Mouse (Mus musculus): ENCODE measurements around the gene Tnfrsf17. TPM values are rescaled to one million over a fixed set of nuclear protein-coding genes. Genes with fewer than 3 reads are reported as not detected.

Gene Tnfrsf17
- polyA plus RNA-seq, 1 experiment = not detected

DNA sequence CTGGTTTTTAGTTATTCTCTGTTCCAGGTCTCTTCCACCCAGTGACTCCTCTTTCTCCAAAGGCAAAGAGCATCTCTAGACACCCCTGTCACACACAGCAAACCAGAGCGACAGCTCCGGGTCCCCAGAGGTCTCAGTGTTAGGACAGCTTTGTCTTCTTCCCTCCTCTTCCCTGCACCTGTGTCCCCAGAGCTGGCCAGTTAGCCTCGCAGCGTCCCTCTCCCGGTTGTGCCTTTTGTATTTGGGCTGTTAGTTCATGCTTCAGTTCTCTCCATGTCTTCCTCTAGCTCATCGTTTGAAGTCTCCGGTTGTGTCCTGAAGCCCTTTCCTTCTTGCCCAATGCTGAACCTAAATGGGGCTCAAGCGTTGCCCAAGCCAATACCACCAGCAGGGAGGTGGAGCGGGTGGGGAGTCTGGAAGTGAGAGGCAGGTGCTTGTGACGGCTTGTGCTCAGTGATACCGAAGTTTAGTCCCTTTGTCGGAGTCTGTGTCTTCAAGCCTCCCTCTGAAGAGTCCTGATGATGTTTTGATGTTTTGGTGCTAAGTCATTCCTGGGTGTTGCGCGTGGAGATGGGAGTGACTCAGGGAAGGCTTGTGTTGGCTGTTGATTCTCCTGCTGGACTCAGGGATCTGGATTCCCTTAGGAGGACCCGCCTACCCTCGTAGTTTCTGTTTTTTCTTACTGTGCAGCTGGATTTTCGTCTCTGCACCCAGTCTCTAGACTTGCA lies 9.9 kb downstream of the Tnfrsf17 start:
- TF ChIP-seq GATA1 (IDR thresholded peaks at IDR 0.05; ENCODE audit: low read length) = no peak

DNA sequence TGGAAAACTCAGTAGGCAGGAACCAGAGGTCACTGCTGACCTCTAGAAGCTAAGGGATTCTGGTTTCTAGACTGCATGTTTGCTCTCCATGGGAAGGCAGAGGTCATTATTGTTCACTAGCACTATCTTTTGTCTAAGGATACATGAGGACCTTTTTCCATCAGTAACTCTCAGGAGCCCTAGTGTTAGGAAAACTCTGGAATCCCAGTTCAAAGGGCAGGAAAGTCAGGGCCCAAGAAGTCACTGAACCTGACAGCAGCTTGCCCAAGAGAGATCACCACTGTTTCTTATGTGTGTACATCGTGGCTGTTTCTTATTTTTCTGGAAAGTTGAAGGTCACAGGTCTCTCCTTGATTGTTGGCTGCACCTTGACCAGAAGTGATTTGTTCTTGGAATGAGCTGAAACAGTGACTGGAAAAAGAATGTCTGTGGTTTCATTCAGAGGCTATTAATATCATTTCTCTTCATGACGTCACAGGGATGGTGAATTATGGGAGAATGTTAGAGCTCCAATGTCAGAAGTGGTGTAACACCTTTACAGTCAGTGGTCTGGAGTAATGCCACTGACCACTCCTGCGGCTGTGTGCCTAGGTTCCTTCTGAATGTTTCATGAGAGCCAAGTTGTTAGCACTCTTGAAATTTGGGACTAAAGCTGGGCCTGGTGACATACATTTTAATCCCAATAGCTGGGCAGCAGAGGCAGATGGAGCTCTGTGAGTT lies 16.6 kb downstream of the Tnfrsf17 start:
- TF ChIP-seq GATA1 (IDR thresholded peaks at IDR 0.05; ENCODE audit: low read length) = no peak

DNA sequence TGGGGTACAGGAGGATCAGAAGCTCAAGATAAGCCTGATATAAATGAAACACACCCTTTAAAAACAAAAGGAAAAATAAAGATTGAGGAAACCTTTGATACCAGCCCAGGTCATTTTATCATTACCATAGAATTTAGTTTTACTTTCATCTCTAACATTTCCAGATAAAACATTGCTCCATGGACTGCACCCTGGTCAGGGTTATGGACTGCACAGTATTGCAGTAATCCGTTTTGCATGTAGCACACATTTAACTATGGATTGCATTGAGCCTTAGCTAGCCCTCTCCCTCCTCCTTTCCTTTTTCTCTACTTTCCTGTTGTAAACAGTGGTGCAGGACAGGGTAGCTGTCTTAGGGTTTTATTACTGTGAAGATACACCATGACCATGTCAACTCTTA lies 17.4 kb downstream of the Tnfrsf17 start:
- TF ChIP-seq GATA1 (IDR thresholded peaks at IDR 0.05; ENCODE audit: low read length) = no peak

DNA sequence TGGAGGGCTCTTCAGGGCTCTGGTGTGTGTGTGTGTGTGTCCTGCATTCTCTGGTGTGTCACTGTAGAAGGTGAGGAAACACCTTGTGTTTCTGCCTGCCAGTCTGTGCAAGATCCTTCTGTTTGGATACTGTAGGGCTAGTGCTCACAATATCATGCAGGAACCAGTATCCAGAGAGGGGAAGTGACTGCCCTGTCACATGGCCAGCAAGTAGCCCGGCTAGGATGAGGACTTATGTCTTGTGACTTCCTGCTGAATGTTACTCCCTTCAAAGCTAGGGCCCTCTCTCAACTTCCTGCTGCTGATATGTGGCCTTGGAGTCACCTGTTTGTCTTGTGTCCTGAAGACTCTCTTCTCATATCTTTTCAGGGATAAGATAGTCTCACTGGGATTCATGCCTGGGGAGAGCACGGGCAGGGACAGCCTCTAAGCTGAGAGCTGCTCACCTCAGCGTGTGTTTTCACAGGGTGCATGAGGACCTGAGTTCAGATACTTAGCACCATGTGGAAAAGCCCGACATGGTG lies 29.7 kb downstream of the Tnfrsf17 start:
- no peak for TF ChIP-seq GATA1 (IDR thresholded peaks at IDR 0.05; ENCODE audit: low read length)

DNA sequence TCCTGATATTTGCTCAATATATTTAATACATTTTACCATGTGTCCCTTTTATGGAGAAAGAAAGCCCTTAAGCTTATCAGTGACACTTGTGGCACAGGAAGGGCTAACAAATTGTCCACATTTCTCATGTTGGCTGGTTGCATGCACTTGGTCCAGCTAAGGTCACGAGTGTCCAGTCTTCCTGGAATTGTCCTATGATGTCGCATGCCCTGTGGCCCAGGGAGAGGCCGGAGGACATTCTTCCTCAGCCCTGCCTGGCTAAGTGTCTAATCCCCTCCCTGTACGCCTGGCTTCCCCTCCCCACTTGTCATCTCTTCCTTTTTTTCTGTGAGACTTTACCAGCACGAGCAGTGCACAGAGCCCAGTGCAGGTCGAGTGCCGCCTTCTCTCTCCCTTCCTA lies 38.3 kb downstream of the Tnfrsf17 start:
- no peak for TF ChIP-seq GATA1 (IDR thresholded peaks at IDR 0.05; ENCODE audit: low read length)

DNA sequence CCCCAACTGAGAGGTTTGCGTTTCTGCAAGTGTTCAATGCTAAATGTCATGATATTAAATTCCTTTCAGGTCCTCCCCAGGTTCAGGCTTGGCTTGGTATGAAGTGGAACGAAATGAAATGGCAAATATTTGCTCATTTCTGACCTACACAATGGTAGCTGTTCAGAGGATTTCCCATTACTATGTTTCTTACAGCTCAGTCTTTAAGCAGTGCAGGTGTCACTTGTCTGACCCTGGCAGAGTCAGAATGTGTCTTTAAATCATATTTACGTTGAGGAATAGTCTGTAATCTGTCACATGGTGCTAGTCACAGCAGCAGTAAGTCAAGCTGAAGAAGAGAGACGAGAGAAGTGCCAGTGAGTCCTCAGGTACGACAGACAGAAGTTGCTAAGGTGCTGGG lies 45.6 kb downstream of the Tnfrsf17 start:
- TF ChIP-seq GATA1 (IDR thresholded peaks at IDR 0.05; ENCODE audit: low read length) = no peak

DNA sequence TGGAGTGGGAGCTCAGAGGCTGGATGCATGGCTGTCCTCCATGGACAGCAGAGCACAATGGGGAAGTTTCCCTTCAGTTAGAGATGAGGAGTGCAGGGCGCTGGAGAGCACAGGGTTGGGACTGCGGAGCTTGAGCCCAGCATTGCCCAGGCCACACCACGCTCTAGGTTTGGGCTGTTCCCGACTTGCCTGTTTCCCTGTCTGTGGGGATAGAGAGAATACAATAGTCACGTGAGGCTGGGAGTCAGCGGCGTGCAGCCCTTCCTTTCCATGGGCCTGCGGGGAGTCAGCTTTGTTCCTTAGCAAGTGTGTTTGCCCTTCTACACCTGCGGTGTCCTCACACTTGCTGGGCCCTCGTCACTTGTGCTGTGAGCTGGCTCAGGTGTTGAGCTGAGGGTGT lies 46.3 kb downstream of the Tnfrsf17 start:
- no peak for TF ChIP-seq GATA1 (IDR thresholded peaks at IDR 0.05; ENCODE audit: low read length)

DNA sequence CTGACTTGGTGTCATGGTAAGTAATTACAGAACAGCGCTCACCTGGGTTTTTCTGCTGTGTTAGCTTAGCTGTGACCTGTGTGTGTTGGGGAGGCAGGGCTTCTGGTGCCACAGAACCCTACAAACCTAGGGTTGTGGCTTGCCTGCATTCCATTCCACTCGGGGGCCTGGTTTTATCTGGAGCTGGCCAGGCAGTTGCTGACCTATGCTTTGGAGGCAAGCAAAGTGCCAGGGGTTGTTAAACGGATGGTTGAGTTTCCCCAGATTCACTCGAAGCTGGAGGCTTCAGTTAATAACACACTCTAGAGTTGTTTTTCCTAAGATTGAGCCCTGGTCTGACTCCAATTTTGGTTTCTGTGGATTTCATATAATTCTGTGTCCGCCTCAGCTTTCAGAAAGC lies 52.0 kb downstream of the Tnfrsf17 start:
- no peak for TF ChIP-seq GATA1 (IDR thresholded peaks at IDR 0.05; ENCODE audit: low read length)

DNA sequence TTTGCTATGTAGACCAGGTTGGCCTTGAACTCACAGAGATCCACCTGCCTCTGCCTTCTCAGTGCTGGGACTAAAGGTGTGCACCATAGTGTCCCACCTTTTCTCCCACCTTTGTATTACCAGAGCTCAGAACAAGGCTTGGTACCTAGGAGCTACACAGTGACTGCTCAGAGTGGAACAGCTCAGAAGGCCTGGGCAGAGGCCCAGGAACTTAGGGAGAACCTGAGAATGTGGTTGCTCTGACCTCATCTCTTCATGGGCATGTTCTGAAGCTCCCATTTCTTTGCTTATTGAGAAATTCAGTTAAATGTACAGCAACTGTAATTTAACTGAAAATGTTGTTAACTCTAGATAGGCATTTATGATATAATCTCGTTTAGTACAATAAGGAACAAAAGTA lies 53.2 kb downstream of the Tnfrsf17 start:
- TF ChIP-seq GATA1 (IDR thresholded peaks at IDR 0.05; ENCODE audit: low read length) = no peak

DNA sequence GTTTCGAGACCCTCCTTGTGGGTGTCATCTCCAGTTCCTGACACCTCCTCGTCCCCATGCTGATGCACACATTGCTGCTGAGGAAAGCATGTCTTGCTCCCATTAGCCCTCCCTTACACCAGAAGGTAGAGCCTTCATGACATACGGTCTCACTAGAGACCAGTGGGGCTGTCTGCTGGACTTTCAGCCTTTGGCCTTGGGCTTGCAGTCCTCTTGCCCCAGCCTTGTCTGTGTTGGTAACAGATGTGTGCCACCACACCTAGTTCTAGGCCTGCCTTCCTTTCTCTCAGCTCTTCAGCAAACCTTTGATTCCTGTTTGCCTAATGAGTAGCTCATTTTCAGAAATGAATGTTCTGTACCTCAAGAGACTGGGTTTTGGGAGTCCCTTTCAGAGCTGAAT lies 54.8 kb downstream of the Tnfrsf17 start:
- no peak for TF ChIP-seq GATA1 (IDR thresholded peaks at IDR 0.05; ENCODE audit: low read length)

DNA sequence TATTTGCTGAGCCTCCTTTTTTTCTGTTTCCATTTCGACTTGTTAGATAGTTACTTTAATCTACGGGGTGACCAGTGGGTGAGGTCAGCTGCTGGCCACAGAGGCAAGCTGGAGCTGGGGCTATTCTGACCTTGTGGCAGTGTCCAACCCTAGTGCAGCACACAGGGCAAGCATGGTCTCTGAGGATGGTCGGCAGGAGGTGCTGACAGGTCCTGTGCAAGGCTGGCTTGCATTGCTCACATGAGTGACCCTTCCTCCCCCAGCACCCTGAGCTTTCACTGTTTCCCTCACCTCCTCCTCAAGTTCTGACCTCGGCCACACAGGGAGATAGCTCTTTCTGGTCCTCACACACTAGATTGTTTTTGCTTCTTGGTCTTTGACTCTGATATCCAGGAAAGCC lies 55.5 kb downstream of the Tnfrsf17 start:
- no peak for TF ChIP-seq GATA1 (IDR thresholded peaks at IDR 0.05; ENCODE audit: low read length)

DNA sequence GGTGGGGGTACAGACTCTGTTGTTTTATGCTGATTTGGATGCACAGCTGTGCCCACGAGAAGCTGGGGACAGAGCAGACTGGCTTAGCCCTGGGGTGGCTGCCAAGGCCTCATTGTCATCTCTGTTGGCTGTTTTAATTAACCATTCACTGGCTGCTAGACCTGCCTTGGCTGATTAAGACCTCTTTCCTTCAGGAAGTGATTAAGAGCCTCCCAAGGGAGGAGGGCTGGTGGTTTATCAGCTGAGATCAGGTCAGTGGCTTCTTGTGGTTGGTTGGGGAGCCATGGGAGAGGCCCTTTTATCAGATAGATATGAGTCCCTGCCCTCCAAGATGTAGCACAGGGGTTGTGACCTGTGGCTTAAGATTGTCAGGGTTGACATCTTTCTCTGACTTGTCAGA lies 56.0 kb downstream of the Tnfrsf17 start:
- no peak for TF ChIP-seq GATA1 (IDR thresholded peaks at IDR 0.05; ENCODE audit: low read length)

Other genes with a start within 250 kb of the Tnfrsf17 start
- 0.10 and 1.1 TPM in 2 replicates for gene Litaf, start 247.7 kb upstream of the Tnfrsf17 start, polyA plus RNA-seq (2012)
- gene Txndc11, start 179.2 kb upstream of the Tnfrsf17 start, polyA plus RNA-seq (2012) = 18.9 and 23.1 TPM in 2 replicates
- gene Zc3h7a, start 137.4 kb upstream of the Tnfrsf17 start, polyA plus RNA-seq (2012) = 6.7 and 7.7 TPM in 2 replicates
- gene Rsl1d1, start 110.5 kb upstream of the Tnfrsf17 start, polyA plus RNA-seq (2012) = 13.3 and 33.3 TPM in 2 replicates
- gene Gspt1, start 59.5 kb upstream of the Tnfrsf17 start, polyA plus RNA-seq (2012) = 259 and 311 TPM in 2 replicates
- 3.7 TPM in 2 replicates for gene Snx29, start 9.1 kb downstream of the Tnfrsf17 start, polyA plus RNA-seq (2012)